Mouse (Mus musculus) liver, embryonic 11.5 days (tissue): ENCODE results near the gene Adamts18. TPM values are rescaled to one million over a fixed set of nuclear protein-coding genes. Genes with fewer than 3 reads are reported as not detected.

Experiments
- ATAC-seq: fragments of 200-750 bp; cut with Nextera tagmentation; replicated peaks from 2 replicates; pipeline ENCODE4 v1.8.0; 2017; ENCODE audit warnings: moderate number of reproducible peaks, mild to moderate bottlenecking, moderate TSS enrichment, moderate library complexity; ENCODE audit not compliant: low FRiP score
- DNase-seq: peaks from one replicate; pipeline ENCODE4 v3.0.0-alpha.2; 2017; ENCODE audit warnings: low spot score
- H3K27ac ChIP-seq: fragments of 300-500 bp; sonication (generic); 2 replicates; pipeline ENCODE4 v1.5.1; 2014; ENCODE audit warnings: mild to moderate bottlenecking, low read depth, low read length, control low read depth
- H3K27me3 ChIP-seq: fragments of 300-500 bp; sonication (generic); replicated peaks from 2 replicates; pipeline ENCODE4 v1.6.1; 2014; ENCODE audit warnings: low read length, mixed read lengths; ENCODE audit not compliant: control insufficient read depth, insufficient read depth
- H3K36me3 ChIP-seq: fragments of 300-500 bp; sonication (generic); 2 replicates; pipeline ENCODE4 v1.6.1; 2014; ENCODE audit warnings: mild to moderate bottlenecking, low read length, moderate library complexity, mixed read lengths; ENCODE audit not compliant: control insufficient read depth, insufficient read depth
- H3K4me1 ChIP-seq: fragments of 300-500 bp; sonication (generic); replicated peaks from 2 replicates; pipeline ENCODE4 v1.6.1; 2014; ENCODE audit warnings: low read length, mixed read lengths; ENCODE audit not compliant: control insufficient read depth, insufficient read depth
- H3K4me2 ChIP-seq: fragments of 300-500 bp; sonication (generic); 2 replicates; pipeline ENCODE4 v1.6.1; 2014; ENCODE audit warnings: mild to moderate bottlenecking, control low read depth, moderate library complexity
- H3K4me3 ChIP-seq: fragments of 300-500 bp; sonication (generic); 2 replicates; pipeline ENCODE4 v1.5.1; 2014; ENCODE audit warnings: low read depth, low read length, control low read depth
- H3K9ac ChIP-seq: fragments of 300-500 bp; sonication (generic); 2 replicates; pipeline ENCODE4 v1.6.1; 2014; ENCODE audit warnings: low read depth, low read length, control low read depth
- H3K9me3 ChIP-seq: fragments of 300-500 bp; sonication (generic); 2 replicates; pipeline ENCODE4 v1.6.1; 2016; ENCODE audit warnings: low read length, inconsistent platforms, mixed read lengths; ENCODE audit not compliant: control insufficient read depth
- WGBS: fragments of 180-500 bp; shearing (Covaris S2); extraction: QIAGEN DNeasy Blood & Tissue Kit; methylation state at CpG from one replicate; pipeline ENCODE4 v1.1.7; 2014; 5-methylcytosine and 5-hydroxymethylcytosine counted together
- polyA plus RNA-seq: library from polyadenylated mRNA; unstranded; fragments of >200 nt; fragmentation: Nextera tagmentation; extraction: Ambion mirVana; gene quantifications from 2 replicates; pipeline ENCODE4 v1.2.1, GENCODE M21; 2014

The Adamts18 gene
- polyA plus RNA-seq, 1 experiment from 2014 or later, result 1.7 TPM

DNA sequence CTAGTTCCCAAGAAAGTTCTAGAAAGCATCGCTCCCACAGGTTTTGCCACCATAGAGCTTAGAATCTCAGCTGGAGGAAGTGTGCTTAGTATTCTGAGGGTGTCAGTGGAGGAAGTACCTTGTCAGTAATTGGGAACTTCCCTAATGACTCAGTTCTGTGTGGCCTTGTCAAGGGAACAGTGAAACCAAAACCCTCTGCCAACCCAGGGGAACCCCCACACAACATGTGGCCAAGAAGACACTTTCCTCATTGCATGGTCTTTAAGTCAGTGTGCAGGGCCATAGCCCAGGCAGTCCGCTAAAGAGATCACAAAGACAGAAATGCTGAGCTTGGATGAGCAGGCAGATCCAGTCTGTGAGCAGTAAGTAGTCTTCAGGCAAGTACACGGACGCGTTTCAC, 192.4 kb downstream of the Adamts18 start:
- H3K9ac ChIP-seq, result no peak overlapping the region
- ATAC-seq (0 out of 2 replicates have a peak, but pooled peaks have one; percentile 15), DNase-seq (no peak)
- H3K4me3 ChIP-seq, result no peak overlapping the region
- WGBS, result 71% methylated on average over 5 of the region's 5 CpGs
- no peak overlapping the region for H3K27ac ChIP-seq
- H3K27me3 ChIP-seq, result no peaks in the 10 kb centered on the region
- H3K36me3 ChIP-seq, result no peaks in the 10 kb centered on the region
- H3K9me3 ChIP-seq, result no peaks in the 10 kb centered on the region
- H3K4me2 ChIP-seq, result no peak overlapping the region
- no peaks in the 10 kb centered on the region for H3K4me1 ChIP-seq

DNA sequence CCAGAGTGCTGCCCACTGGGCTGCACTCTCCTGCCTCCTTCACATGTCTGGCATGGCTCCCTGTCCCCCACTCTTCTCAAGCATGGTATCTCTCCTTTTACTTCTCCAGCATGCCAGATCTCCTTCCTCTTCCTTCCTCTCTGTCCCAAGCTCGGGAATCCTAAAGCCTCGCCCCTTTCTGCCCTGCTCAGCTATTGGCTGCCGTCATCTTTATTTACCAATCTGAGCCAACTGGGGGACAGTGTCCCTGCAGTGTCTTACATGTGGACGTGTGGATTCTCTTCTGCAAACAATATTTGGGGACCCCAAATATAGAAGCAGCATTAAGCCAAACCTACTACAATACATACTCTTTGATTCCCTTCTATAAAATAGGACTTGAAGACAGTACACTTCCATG, 195.4 kb downstream of the Adamts18 start:
- no peak for ATAC-seq
- H3K36me3 ChIP-seq, result no peaks in the 10 kb centered on the region
- 49% methylated on average over 4 of the region's 4 CpGs for WGBS

DNA sequence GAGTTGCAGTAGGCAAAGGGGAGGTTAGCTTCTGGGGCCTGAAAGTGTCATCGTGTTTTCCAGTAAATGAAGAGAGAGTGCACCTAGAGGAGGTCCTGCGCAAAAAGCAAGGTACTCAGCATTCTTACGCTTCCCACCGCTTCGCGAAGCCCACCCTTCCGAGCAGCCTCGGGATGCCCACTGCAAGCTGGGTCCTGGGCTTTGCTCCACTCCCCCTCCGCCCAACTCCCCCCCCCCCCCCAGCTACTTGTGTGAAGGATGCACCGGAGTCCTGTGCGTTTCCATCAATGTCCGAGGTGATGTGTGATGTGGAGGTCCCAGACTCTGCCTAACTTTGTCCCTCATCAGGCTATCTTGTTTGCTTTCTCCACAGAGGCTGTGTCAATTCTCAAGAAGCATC, 196.1 kb downstream of the Adamts18 start:
- Histone ChIP-seq H3K9ac (no peak overlapping the region), H3K9me3 (no peaks in the 10 kb centered on the region), H3K4me1 (no peaks in the 10 kb centered on the region), H3K4me3 (no peak overlapping the region), H3K4me2 (no peak overlapping the region), H3K36me3 (no peaks in the 10 kb centered on the region), H3K27ac (no peak overlapping the region), H3K27me3 (no peaks in the 10 kb centered on the region)
- no peak for ATAC-seq
- DNase-seq, result no peak
- WGBS, result 79% methylated on average over 10 of the region's 12 CpGs

More for the DNA sequence above, 195.4 kb downstream of the Adamts18 start:
- H3K4me1 ChIP-seq, result no peaks in the 10 kb centered on the region
- no peak overlapping the region for H3K9ac ChIP-seq
- DNase-seq, result no peak
- no peak overlapping the region for H3K4me3 ChIP-seq
- H3K27ac ChIP-seq, result no peak overlapping the region
- H3K4me2 ChIP-seq, result no peak overlapping the region
- H3K9me3 ChIP-seq, result no peaks in the 10 kb centered on the region
- no peaks in the 10 kb centered on the region for H3K27me3 ChIP-seq

Other genes with a start within 250 kb of the Adamts18 start
- 9.6 and 10.1 TPM in 2 replicates for gene Mon1b, start 213.2 kb downstream of the Adamts18 start, polyA plus RNA-seq
- not detected in 2 replicates for gene Syce1l, start 205.5 kb downstream of the Adamts18 start, polyA plus RNA-seq